Mouse (Mus musculus) heart, adult 9 months (tissue): ENCODE measurements around the gene Lipt1.

Experiments
- DNase-seq, 2 experiments: peaks; one replicate each; pipeline ENCODE4 v3.0.0; 2022; ENCODE audit warnings: low spot score in 2 of 2

Lipt1 gene

DNA sequence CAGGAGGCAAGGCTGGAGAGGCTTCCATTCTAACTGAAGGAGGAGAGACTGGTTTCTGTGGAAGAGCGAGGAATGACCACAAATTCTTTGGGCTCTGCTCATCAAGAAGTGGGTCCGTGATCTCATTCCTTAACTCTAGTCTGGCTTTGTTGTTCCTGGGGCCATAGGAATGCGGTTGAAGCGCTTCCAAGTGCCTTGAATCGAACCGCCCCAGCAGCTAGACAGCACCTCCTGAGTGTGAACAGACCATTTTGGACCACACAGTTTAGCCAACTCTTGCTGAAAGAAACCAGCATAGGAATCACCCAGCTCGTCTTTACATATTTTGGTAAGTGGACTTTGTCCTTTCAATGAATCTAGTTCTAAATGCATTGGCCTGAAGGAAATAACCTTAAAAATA is at the start of gene Lipt1:
Gene Lipt1, plus strand, starts transcription at position 35 of the 400 bp plus-strand sequence.
- DNase-seq = no peak

DNA sequence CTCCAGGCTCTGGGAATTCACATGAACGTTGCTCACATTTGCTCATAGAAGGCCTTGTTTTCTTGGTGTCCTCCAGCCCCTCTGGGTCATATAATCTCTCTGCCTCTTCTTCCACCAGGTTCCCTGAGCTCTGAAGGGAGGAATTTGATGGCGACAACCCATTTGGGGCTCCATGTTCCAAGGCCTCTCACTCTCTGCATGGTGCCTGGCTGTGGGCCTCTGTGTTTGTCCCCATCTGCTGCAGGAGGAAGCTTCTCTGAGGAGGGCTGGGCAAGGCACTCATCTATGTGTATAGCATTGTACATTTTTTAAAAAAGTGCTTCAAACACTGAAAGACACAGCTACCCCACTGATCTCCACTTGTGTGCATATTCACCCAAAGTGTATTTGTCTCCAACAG is 39.9 kb upstream of the Lipt1 start:
- no peak for DNase-seq

DNA sequence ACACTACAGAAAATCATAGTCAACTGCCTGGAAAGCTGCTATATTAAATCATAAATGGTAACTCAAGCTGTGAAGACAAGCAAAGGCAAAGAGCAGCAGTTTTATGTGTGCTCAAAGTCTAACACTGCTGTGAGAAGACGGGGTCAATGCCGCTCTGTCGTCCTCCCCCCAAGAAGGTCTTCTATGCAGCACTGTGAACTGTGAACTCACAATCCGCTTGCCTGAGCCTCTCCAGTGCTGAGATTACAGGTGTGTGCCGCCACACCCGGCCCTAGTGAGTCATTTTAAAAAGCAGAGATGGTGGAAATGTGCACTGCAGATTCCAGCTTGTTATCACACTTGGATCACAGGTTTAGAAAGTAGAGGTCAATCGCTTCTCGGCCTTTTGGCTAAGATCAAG is 24.7 kb upstream of the Lipt1 start:
- DNase-seq = no peak

DNA sequence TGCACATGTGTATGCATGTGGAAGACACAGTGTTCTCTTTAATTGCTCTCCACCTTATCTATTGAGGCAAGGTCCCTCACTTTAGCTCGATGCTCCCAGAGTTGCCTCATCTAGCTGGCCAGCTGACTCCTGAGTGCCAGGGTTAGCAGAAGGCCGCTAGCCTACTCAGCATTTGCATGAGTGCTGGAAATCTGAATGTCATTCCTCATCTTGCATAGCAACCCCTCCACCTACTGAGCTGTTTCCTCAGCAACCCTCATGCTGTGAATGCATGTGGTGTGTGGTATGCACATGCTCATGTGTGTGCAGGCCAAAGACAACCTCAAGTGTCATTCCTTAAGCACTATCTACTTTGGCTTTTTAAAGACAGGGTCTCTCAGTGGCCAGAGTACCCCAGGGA is 20.8 kb upstream of the Lipt1 start:
- no peak for DNase-seq

DNA sequence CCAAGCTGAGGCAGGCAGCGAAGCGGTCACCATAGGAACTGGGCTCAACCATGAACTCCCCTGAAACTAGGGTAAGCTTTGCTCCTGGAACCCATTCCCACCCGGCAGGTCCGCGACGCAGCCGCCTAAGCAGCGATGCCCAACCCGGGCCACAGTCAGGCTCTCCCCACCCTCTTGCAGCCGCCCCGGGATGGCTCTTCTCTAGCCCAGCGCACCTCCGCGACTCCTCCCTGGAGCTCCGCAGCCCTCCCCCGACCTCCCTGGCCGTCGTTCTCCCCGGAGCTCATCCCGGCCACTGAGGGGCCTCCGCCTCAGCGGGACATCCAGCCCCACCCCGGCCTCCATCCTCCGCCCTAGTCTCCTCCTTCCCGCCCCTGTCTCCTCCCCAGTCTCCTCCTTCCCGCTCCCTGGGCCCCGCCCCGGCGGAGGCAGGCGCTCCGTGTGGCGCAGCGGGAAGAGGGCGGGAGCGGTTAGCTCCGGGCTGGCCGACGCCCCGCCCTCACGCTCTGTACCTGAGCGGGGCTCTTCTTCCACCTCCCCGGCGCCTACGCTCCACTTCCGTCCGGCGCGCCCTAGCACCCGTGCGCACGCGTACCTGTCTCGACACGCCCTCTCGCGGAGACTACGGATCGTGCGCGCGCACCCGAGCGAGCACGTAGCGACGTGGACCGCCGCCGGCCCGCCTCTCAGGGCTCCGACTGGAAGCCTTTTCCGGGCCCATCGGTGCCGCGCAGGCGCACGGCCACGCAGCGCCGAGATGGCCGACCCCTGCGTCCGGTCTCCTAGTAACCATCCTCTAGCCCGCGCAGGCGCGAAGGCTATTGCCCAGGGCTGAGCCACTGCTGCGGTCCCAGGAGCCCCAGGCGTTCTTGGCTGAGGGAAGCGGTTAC is 6.8 kb upstream of the Lipt1 start:
- DNase-seq = peak; percentile 99 to 100

DNA sequence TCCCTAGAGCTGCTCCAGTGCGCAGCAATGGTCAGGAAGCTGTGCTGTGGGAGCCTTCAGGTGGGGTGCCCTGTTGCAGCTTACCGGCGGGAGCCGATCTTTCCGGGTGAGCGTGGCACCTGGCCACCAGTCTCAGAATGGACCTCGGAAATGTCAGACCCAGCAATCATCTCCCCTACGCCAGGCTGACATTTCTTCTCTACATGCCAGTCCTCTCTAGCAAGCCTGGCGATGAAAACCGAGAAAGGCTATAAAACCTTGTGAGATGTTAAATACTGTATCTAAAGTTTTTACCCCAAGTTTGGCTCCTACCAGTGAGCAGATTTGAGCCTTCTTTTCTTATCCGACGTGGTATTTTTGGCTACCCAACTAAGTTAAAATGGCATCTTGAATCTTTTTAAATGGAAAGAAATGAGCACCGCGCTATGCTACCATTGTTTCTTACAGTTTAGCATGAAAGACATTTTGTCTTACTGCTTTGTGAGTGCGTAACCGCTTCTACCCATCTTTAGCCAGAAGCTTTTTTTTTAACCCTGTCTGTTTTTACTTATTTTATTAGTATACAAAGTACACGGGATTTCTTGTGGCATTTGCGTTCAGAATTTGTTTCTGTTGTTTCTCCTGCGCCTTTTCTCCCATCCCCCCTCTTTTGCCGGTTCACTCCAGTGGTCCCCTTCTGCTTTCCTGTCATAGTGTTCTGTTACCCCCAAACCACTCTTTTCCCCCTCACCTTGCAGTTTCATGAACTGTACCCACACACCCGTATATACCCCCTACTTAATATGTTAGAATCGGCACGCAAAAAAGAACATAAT is 5.9 kb upstream of the Lipt1 start:
- DNase-seq = peak in 1 of 2 experiments; percentile 5

DNA sequence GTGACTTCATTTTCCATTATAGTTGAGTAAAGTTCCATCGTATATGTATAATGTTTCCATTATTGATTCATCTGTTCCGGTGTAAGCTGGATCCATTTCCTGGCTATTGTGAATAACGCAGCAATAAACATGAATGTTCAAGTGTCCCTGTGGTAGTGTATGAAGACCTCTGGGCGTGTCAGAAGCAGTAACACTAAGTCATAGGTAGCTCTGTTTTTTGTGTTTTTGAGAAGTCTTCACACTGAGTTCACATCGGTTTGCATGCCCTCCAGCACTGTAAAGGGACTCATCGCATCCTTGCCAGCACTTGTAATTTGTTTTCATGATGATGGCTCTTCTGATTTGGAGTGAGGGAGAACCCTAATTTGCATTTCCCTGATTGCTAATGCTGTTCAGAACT is 5.3 kb upstream of the Lipt1 start, which contains the start of gene Tsga10:
Gene Tsga10, minus strand, starts transcription at position 144 of the 400 bp plus-strand sequence.
- DNase-seq = no peak

DNA sequence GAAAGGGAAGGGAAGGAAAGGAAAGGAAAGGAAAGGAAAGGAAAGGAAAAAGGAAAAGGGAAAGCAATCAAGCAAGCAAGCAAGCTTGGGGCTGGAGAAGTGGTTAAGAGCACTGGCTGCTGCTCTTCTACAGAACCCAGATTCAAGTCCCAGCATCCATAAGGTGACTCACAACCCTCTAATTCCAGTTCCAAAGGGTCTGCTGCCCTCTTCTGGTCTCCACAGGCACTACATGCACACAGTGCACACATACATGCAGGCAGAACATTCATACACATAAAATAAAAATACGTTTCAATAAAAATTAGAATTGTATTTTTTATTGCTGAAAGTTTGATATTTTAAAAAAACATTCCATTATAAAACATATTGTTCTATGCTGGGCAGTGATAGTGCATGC is 4.5 kb upstream of the Lipt1 start:
- peak in 1 of 2 experiments; percentile 14 for DNase-seq

DNA sequence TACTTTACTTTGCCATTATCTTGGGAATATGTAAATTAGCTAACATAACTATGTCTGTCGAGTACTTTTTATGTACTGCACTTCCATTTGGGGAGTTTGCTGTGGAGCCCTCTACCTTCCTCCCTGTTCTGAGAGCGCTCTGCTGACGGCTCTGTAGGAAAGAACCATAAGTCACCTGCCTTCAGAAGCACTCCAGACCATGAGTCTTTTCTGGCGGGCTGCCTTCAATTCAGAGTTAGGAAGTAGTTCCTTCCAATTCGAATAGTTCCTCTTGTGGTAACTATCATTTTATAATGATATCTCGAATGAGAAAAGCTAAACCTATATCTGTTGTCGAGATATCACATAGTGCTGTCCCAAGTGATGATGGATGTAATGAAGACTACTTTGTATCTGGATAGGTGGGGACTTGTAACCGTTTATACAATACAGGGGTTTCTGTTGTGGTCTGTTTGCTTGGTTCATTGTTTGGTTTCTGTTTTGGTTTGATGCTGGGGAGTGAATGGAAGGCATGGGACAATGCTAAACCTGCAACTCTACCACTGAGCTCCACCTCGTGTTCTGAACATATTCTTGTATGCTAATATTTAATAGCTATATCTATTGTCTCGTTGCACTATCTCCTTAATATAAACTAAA is 3.7 kb upstream of the Lipt1 start:
- DNase-seq = no peak

DNA sequence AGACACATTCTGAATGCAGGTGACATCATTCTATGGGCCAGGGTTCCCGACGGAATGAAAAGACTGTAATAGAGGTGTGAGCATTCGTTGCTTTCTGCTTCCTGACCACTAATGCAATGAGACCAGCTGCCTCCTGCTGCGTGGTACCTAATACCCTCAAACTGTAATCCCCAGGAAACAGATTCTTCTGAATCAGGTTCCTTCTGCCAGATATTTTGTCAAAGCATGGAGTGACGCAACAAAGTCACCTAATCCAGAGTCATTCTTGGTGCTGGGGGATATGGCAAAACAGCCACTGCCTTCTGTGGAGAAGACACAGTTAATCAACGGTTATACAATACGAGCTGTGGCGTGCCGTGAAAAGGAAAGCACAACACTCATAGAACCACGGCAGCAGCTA is 2.9 kb upstream of the Lipt1 start:
- DNase-seq = no peak

DNA sequence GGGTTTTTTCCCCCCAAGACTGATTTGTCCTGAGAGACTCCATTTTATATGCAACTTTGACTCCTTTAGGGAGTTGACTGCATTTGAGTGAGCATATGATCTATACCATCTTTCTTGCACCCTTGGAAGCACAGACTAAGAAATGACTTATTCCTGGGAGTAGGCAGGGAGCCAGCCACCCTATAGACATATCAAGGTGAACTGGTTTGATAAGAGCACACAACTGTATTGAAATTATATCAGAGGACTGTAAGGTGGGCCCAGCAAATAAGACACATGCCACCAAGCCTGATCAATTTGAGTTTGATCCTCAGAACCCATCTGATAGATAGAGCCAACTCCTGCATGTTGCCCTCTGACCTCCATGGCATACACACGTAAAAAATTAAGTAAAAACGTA is 2.2 kb upstream of the Lipt1 start:
- no peak for DNase-seq

DNA sequence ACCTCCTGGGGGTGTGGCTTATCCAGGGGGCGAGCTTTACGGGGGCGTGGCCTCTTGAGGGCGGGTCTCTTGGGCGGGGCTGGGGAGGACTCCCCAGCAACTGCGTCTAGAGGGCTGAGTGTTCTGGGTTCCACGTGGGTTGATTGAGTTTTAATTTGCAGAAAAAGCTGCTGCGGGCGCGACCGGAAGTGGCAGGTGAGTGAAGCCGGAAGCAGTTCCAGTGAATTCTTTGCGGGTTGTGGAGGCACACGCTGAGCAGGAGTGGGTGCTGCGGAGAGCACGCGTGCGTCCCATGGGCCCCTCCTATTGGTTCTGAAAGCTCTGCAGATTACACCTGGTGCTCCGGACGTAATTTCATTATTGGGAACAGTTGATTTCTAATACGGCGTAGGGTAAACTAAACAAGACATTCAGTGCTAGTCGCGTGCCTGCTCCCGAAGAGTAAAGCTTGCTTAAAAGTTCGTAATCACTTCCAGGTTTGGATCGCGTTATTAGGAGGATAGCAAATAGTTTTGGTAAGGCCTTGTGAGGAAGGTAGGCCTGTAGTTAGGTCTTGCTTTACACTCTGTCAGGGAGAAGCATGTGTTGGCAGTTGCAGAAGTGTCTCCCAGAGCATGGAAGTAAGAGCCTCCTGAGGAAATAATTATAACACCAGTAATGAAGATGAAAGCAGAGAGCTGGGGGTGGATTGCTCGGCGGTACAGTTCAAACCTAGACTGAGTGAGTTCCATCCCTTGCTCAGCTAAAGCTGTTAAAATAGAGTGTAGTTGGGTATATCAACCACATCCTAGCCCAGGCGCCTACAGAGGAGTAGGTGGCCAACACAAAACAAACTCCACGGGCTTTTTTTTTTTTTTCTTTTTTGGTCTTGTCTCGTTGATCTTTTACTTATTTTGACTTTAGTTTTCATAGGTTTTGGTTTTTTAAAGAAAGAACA is 861 bp downstream of the Lipt1 start:
- peak; percentile 75 to 78 for DNase-seq

DNA sequence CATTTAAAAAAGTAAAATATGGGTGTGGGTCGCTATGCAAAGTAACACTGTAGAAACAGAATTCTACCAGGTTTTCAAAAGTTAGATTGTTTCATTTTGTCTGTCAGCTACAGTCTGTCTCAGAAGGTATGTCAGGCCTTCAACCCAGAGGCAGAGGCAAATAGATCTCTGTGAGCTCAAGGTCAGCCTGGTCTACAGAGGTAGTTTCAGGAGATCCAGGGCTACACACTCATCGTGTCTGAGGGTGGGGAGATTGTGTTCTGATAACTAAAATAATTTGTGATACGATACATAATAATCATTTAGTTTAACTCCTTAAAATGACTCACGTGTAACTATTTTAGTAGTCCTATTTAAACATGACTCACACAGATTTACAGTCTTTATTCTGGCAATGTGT is 1.6 kb downstream of the Lipt1 start:
- no peak for DNase-seq

DNA sequence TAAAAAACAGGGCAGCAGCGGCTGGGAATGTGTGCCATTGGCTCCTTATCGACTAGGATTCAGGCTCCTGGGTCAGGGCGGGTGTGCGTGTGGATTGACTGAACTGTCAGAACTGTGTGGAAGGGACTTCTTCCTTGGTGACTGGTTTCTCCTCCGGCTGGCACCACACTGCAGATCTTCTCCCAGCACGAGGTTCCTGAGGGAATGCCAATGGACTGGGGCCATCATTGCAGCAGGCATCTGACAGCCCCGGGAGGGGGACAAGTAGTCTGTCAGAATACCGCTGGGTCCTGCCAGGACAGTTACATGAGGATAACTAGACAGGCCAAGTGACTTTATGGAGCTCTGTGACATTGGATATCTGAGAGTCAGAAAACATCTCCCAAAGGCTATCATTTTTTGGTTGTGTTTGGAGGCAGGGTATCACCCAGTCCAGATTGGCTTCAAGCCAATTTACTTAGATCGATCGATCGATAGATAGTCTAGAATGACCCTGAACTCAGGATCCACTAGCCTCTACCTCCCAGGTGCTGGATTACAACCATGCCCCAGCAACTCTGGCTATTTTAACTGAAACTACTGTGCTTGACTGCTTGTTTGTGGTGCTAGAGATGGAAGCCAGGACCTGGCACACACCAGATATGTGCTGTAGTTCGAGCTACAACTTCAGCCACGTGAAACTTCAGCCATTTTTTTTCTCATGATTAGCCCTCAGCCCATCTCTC is 6.4 kb downstream of the Lipt1 start:
- DNase-seq = no peak

DNA sequence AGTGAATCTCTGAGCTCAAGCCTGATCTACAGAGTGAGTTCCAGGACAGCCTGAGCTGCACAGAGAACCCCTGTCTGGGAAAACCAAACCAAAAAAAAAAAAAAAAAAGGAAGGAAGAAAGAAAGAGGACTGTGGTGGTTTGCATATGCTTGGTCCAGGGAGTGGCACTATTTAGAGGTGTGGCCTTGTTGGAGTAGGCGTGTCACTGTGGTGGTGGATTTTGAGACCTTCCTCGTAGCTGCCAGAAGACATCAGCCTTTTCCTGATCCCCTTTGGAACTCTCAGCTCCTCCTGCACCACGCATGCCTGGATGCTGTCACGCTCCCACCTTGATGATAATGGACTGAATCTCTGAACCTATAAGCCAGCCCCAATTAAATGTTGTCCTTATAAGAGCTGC is 11.9 kb downstream of the Lipt1 start:
- no peak for DNase-seq

DNA sequence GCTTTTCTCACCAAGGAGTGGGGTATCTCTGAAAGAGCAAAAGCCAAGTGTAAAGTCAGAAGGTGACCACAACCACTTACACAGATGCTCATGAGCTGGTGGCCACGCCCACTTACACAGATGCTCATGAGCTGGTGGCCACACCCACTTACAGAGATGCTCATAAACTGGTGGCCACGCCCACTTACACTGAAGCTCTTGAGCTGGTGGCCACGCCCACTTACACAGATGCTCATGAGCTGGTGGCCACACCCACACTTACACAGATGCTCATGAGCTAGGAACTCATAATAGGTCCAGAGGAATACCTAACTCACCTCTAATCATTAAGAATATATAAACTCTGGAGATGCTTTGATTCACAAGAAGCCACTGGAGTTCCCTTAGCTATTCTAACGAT is 12.9 kb downstream of the Lipt1 start:
- DNase-seq = no peak

DNA sequence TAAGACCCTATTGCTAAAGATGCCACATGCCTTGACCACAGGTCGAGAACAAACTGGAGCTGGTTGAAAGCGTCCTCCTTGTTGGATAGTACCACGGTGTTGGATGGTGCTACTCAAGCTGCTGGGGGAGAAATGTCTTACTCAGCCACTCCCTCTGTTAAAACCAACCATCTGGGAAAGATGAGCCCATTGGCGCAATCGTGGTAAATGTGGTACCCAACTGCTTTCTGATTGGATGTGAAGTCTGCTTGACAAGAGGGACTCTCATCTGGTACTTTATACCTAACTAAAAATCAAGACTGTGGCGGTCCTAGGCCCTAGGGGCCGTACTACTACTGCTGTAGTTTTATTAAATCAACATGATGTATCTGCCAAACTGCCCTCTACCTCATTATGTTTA is 17.7 kb downstream of the Lipt1 start:
- no peak for DNase-seq

DNA sequence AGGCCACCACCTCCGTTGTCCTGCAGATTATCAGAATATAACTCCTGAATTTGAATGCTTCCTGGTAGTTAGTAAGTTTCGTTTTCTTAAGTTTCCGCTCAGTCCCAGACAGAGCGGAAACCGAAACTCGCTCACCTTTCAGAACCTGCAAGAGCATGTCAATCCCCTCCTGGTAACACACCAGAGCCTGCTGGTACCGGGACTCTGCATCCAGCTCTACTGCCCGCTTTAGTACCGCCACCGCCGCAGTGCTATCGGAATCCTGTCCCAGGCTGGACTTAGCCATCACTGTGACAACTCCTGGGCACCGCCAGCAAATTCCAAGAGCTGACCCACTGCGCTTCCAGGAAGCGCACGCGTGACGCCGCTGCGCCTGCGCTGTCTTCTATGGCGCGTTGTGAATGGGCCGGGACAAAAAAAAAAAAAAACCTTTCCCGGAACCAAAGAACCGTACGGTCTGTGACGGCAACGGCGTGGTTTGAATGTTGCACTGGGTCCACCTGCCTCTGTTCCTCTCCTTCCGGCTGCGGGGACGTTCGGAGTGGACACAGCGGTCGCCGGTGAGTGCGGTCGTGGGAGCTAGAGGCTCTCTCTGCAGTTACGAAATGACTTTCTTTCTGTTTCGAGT is 18.6 kb downstream of the Lipt1 start, which contains the start of the genes Mitd1 and Mrpl30:
Gene Mitd1, minus strand, starts transcription at position 387 of the 628 bp plus-strand sequence.
Gene Mrpl30, plus strand, starts transcription at position 453 of the 628 bp plus-strand sequence.
- peak; percentile 89 to 91 for DNase-seq

DNA sequence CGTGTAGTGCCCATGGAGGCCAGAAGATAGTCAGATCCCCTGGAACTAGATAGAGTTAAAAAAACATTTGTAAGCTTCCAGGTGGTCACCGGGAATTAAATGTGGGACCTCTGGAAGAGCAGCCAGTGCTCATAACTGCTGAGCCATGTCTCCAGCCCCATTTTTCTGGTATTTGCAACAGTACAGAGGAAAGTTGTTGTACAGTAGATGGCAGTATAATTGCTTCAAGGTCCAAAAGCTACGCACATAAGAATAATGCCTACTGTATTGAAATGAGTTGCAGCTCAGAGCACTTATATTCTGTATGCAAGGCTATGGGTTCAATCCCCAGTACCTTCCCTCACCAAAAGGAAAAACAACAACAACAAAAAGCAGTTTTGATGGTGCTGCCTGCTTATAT is 19.9 kb downstream of the Lipt1 start:
- no peak for DNase-seq

DNA sequence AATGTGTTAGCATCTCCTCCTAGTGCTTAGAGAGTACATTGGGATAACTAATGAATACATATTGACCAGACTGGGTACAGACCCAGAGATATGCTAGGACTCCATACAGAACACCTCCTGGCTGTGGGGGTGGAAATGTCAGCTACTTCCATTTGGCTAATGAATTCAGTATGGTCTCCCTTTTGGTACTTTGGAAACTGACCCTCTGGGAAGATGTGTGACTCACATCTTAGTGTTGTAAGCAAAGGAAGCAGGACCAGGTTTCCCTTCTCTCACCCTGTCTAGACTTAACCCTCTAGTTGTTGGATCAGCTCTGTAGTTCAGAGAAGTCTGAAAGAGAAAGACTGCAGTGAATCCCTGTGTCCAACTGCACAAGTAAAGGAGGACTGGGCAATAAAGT is 23.1 kb downstream of the Lipt1 start:
- DNase-seq = no peak
